Mouse (Mus musculus) heart, postnatal 25 days (tissue): ENCODE data around the gene Gm29609. TPM values are rescaled to one million over a fixed set of nuclear protein-coding genes. Genes with fewer than 3 reads are reported as not detected.
A peak's percentile ranks its signal among the peaks of the same experiment; 100 is the strongest.

Experiments
- DNase-seq: peaks from one replicate; pipeline ENCODE4 v3.0.0; 2022; ENCODE audit warnings: low spot score
- intact Hi-C: fragments of 180-260 bp; cut with DNase I; formaldehyde crosslinking; loops from one replicate; pipeline ENCODE4 v1.15.1; 2025
- total RNA-seq, 2 experiments: library from RNA; stranded (reverse); gene quantifications; 2 replicates each; pipeline ENCODE4 v1.2.3; 2021

Gene Gm29609
- total RNA-seq, 2 experiments from 2014 or later = 0.23 to 0.28 TPM

DNA sequence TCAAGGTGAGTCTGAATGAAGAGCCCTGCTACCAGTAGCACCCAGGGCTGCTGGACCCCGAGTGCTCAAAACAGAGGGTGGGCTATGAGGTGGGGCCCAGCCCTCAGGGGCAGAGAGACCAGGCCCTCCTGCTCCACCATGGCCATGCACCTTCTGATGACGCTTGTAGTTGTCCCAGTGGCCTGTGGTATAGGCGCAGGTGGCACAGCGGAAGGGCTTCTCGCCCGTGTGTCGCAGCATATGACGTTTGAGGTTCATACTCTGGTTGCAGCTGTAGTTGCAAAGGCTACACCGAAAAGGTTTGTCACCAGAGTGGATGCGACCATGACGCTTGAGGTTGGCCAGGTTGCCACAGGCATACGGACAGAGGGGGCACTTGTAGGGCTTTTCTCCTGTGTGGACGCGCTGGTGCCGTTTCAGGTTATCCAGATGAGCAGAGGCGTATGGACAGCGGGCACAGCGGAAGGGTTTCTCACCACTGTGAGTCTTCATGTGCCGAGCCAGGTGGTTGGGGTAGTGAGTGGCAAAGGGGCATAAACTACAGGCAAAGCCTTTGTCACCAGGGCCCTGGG, 19.7 kb upstream of the Gm29609 start:
- intact Hi-C loops = no loop called here
- DNase-seq = no peak

DNA sequence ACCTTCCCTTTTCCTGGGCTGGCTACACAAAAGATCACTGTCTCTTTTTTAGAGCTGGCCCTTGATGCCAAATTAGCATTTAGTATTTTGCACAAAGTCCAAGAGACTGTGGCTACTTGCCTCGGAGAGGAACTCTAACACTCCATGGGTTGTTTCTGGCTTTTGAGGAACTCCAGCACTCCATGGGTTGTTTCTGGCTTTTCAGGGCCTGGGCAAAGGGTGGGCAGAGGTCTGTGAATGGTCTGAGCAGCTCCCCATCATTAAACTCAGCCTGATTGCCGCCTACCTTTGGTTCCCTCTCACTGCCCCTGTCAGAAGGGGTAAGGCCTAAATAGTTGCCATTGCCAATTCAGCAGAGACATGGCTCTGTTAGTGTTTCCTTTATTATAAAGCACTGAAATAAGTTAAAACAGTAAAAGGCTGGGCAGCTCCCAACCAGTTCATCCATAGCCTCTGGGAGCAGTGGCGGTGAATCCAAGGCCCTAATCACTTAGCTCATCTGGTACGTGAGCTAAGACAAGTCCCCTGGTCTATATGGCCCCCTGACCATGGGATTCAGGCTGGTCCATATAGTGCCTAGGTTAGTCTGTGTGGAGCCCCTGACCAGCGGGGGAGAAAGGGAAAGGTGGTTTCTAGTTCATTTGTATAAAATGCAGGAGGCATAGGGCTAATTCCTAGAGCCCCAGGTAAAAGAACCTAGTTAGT, 19.1 kb upstream of the Gm29609 start:
- DNase-seq = no peak
- intact Hi-C loops = no loop called here

DNA sequence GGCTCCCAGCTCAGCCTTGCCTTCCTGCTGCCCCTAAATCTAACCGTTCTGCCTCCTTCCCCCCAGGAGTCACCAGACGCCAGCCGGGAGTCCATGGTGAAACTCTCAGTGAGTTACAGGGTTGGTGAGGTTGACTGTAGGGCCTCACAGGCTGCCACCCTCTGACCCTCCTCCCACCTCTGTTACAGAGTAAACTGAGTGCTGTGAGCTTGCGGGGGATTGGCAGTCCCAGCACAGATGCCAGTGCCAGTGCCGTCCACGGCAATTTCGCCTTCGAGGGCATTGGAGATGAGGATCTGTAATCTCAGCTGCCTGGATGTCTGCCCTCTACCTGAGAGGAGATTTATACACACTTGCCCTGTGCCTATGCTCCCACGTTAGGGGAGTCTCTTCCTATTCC, 18.5 kb upstream of the Gm29609 start:
- intact Hi-C loops = no loop called here

DNA sequence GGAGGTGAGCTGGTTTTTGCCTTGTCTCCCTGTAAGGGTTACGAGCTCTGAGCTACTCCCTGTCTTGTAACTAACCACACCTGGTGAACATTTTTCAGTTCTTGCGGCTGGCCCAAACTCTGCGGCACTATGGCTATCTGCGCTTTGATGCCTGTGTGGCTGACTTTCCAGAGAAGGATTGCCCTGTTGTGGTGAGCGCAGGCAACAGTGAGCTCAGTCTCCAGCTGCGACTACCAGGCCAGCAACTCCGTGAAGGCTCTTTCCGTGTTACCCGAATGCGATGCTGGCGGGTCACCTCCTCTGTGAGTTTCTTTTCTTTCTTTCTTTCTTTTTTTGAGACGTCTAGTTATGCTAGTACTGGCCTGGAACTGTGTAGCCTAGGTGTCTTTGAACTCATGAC, 17.4 kb upstream of the Gm29609 start:
- no peak for DNase-seq
- intact Hi-C loops = no loop called here

More for the DNA sequence above, 18.5 kb upstream of the Gm29609 start:
- DNase-seq = no peak

DNA sequence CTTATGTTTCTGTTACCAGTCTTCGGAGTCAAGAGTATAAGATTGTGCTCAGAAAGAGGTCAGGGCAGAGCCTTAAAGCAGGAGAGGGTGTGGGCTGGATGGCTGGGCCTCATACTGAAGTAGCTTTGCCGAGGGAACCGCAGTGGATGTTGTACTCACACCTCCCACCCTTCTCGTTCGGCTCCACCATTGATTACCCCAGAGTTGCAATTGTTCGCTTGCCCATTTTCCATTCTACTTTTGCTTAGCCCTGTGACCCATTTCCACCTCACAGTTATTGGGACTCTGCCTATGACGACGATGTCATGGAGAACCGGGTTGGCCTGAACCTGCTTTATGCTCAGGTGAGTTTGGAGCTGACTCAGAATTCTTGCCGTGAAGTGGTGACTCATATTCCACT, 16.5 kb upstream of the Gm29609 start:
- intact Hi-C loops = no loop called here

DNA sequence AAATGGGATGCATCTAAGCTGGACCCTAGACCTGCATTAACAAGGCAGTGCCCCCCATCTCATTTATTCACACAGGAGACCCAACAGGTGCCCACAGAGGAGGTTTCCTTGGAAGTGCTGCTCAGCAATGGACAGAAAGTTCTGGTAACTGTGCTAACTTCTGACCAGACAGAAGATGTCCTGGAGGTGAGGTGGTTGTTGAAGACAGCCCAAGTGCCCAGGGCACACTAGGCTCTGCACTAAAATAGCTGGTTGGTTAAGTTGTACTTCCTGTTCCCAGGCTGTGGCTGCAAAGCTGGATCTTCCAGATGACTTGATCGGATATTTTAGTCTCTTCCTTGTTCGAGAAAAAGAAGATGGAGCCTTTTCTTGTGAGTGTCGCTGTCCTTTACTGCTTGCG, 16.0 kb upstream of the Gm29609 start:
- no peak for DNase-seq
- intact Hi-C loops = no loop called here

More for the DNA sequence above, 16.5 kb upstream of the Gm29609 start:
- DNase-seq = no peak

DNA sequence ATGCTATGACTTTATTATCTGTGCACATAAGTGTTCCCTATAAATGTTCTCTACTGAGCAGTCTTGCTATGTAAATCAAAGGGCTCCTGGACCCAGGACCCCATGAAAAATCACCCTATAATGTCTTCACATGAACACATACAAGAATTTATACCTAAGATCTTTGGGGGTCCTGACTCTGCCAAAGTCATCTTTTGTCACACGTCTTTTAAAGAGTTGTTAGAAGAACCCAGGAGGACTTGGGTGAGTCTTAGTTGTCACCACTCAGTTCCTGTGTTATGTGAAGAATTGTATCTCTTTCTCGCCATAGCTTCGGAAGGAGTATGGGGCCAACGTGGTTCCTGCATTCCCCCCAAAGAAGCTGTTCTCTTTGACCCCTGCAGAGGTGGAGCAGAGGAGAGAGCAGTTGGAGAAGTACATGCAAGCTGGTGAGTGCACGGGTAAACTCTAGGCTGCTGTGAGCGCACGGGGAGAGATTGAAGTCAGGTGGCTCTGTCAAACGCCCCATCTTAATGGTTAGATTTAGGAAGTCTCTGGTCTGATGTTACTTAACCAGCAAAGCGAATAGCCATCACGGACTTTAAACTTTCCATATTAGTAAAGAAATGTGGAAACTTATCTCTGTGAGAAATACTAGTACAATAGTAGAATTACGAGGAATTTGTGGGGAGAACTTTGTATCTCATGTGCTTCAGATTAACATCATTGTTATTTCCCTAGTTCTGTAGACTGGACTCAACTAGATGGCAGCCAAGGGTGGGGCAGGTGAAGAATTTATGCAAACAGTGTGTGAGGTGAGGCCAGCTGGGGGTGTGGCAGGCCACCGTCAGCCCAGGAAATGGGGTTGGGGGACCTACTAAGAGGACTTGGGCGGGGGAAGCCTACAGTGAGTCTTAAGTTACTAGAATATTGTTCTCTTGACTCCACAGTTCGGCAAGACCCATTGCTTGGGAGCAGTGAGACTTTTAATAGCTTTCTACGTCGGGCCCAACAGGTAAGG, 15.1 kb upstream of the Gm29609 start:
- intact Hi-C loops = no loop called here
- DNase-seq = no peak

DNA sequence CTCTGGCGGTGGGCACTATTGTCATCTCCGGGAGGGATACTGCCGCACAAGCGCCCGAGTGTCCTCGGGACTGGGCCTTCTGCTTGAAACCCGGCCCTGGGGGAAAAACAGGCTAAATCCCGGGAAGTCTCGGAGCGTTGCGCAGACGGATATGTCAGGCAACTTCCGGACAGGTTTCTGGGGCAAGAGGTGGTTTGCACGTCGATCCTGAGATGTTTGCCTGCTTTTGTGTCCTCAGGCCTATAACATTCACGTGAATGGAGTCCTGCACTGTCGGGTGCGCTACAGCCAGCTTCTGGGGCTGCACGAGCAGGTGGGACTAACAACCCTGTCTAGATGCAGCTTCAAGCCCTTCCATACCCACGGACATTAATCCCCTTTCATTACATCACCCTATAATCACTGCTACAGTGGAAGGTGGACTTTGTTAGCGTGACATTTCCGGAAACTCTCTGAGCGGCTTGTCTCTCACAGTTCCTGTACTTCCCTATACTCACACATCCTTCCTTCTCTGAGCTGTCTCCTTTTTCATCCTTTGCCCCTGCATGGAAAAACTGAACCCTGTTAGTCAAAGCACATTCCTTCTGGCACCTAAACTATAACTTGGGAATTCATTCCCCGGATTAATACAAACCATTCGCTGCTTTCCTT, 14.0 kb upstream of the Gm29609 start:
- intact Hi-C loops = loop anchor here (1.0 kb wide), 2 partner anchors 8 to 14 kb away; partner anchors contain the start of gene Gm29609
- DNase-seq = no peak

DNA sequence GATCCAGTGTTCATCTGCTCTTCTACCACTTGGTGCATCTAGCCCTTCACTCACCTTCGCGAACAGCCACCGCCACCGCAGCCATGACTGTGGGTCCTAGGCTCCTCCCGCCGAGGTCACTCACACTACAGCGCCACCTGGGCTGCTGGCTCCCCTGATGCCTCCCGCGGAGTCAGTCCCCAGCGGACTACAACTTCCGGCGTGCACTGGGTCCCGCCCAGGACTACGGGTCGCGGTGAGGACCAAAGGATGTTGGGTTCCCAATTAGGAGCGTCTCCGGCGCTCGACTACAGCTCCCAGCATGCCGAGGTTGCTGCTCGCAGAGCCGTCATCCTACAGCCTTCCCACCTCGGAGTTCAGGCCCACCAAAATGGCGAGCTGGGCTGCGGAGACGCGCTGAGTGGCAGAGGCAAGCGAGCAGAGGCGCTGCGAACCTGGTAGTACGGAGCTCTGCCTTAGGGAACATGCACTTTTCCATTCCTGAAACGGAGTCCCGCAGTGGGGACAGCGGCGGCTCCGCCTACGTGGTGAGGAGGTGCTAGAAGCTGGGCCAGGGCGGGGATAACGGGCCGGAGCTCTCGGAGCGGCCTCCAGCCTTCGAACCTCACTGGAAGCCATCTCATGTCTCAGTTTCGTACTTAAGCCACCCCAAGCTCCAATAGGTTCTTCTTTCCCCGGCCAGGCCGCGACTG, 13.4 kb upstream of the Gm29609 start, which contains the start of the genes Snx17 and Eif2b4:
Snx17 (plus strand) TSS at position 289 of the 692 bp plus-strand sequence.
Eif2b4 (minus strand) TSS at position 492 of the 692 bp plus-strand sequence.
- intact Hi-C loops = loop anchor here (1.0 kb wide), 2 partner anchors 8 to 14 kb away; partner anchors contain the start of gene Gm29609
- peak; percentile 99 for DNase-seq

DNA sequence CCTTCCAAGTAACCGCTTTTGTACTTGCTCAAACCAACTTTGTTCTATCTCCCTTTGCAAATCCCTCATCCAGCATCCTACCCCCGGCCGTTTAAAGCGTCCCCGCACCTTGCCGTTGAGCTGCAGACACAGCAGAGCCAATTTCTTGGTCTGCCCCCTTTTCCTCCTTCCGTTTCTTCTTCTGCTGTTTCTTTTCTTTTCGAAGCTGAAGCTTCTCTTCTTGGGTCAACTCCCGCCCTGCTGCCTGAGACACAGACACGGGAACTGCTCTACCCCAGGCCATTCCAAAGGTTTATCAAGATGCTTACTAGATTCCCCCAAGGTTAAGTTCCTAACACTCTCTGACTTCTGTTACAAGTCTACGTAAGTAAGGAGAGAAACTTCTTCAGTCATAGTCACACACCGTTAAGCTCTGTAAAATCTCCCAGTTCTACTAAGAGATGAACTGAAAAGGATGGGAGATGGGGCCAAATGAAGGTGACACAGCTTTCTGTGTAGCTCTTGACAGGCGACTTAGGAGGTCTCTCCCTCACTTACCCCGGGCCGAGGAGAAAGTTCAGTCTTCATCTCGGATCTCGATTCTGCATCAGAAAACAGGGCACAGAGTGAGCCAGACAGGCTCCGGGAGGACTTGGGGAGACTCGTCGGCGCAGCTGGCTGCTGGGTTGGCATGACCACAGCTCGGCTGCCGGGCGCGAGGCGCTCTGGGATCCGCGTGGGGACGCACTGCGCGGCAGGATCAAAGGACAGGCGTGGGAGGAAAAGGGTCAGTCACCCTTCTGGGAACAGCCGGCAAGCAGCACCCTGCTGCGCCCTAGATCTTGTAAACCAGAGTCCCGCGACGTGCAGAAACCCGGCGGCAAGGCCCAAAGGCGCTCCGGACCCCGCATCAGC, 12.6 kb upstream of the Gm29609 start:
- intact Hi-C loops = no loop called here
- DNase-seq = no peak

DNA sequence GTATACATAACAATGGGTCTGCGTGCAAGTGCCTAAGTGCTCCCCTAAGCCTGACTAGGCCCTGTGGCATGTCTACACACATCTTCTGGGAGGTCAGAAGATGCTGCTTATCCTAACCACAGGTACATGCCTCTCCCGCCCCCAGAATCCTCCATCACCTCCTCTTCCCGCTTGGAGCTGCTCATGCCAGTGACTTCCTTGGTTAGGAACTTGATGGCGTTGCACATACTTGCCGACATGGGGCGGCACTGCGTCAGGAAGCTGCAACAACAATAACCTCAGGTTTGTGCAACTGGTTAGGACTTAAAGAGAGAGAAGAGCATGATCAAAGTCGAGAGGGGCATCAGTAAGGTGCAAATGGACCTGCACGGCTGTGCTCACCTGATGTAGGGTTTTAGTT, 10.5 kb upstream of the Gm29609 start:
- DNase-seq = no peak

DNA sequence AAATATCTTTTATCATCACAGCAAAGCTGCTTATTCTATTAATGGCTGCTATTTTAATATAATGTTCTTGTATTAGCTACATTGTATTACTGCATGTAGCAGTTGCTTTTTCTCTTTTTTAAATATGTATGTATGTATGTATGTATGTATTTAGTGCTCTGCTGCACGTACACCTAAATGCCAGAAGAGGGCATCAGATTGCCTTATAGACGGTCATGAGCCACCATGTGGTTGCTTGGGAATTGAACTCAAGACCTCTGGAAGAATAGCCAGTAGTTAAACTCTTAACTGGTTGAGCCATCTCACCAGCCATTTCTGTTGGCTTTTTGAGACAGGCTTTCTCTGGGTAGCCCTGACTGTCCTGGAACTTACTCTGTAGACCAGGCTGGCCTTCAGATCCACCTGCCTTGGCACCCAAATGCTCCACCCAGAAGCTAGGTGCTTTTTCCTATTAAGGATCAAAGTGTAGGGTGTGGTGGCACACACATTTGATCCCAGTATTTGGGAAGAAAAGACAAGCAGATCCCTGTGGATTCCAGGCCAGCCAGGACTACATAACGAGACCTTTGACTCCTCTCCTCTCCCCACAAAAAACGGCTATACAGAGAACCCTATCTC, 8.6 kb upstream of the Gm29609 start:
- intact Hi-C loops = no loop called here
- no peak for DNase-seq

More for the DNA sequence above, 10.5 kb upstream of the Gm29609 start:
- intact Hi-C loops = no loop called here

DNA sequence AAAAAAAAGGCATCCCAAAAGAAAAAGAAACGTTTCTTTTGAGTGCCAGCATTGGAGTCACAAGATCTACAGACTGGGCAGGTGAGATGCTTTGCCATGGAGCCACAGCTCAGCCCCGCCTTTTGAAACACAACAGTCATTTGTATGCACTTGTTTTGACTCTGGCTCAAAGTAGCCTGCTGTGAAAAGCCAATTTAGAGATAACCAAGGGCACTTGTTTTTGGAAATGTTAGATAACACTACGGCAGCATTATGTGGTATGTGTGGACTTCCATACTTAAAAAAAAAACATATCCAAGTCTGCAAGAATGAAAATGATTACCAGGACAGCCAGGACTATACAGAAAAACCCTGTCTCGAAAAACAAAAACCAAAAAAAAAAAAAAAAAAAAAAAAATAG, 4.0 kb upstream of the Gm29609 start:
- no peak for DNase-seq
- intact Hi-C loops = no loop called here

DNA sequence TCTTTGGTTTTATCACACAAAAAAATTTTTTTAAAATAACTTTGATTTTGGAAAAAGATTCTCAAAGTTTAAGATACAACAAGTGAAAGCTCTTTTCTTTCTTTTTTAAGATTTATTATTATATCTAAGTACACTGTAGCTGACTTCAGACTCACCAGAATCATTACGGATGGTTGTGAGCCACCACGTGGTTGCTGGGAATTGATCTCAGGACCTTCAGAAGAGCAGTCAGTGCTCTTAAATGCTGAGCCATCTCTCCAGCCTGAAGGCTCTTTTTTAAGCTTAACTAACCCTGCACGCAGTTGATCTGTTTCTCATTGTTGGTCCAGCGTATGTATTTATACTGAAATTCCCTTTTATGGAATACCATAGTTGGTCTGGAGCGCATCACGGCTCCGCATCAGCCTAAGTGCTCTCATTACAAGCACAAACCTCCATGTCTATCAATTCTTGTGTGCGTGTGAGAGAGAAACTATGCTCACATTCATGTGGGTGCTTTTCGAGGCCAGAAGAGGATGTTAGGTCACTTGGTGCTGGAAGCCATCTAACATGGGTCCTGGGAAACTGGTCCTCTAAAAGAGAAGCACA, 1.6 kb upstream of the Gm29609 start:
- DNase-seq = no peak
- intact Hi-C loops = no loop called here

DNA sequence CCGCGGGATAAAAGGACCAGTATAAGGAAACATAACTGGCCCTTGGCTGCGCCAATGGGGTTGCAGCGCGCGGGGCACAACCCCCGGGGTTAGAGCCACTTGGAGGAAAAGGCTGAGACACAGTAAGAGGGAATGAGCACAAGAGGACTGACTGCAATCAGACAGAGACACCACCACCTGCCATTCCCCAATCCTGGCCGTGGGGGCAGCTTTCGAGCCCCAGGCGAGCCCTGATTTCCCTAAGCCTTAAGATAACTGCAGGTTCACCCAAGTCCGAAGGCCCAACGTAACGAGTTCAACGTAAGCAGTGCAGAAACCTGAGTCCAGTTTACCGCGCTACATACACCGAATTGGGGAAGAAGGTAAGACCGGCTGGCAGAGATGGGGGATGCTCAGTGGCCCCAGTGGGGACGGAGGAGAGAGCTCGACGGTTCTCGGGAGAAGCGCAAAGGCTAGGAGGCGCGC, 378 bp downstream of the Gm29609 start:
- intact Hi-C loops = loop anchor here (1.0 to 5.0 kb wide), 2 partner anchors 14 to 113 kb away; partner anchors contain the start of genes Eif2b4, Ift172 and Snx17
- DNase-seq = no peak

DNA sequence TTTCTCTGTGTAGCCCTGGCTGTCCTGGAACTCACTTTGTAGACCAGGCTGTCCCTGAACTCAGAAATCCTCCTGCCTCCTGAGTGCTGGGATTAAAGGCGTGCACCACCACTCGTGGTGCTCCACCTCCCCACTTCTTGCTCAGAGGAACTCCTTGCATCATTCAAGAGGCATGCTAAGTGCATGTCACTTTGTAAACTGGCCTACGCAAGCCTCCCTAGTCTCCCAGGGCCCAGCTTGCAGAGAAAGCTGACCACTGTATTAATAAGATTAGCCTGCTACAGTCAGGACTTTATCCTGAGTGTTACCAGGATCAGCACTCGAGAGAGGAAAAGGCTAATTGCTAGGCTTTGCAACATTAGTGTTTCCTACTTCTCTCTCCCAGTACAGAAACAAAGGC, 11.1 kb downstream of the Gm29609 start:
- DNase-seq = no peak
- intact Hi-C loops = no loop called here

DNA sequence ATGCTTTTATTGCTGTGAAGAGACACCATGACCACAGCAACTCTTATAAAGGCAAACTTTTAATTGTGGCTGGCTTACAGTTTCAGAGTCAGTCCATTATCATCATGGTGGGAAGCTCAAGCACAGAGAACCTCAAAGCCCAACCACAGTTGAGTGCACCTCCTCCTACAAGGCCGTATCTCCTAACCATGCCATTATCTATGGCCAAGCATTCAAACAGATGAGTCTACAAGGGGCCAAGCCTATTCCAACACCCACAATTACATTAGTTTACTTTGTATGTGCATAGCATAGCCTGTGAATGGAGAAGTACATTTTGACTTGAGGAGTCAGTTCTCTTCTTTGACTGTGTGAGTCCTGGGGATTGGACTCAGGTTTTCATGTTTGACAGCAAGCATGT, 14.8 kb downstream of the Gm29609 start:
- intact Hi-C loops = no loop called here
- DNase-seq = no peak
